Mouse (Mus musculus) layer of hippocampus, adult 18-20 months (tissue): ENCODE results near the gene Aldob. TPM values are rescaled to one million over a fixed set of nuclear protein-coding genes. Genes with fewer than 3 reads are reported as not detected.

Experiments used
- DNase-seq, 2 experiments: peaks; one replicate each; pipeline ENCODE4 v3.0.0; 2022; ENCODE audit warnings: low spot score in 2 of 2
- long read RNA-seq: library from polyadenylated mRNA; stranded (forward); transcript quantifications from one replicate; pipeline ENCODE4 v2.0.0, GENCODE M21; 2021
- total RNA-seq, 2 experiments: library from RNA; stranded (reverse); gene quantifications; 2 replicates each; pipeline ENCODE4 v1.2.3; 2021

Aldob gene
- 1 to 10 TPM; 1.9 to 2.1 TPM for total RNA-seq
- long read RNA-seq, partial matches to known transcripts: 1 of 9 reads
- long read RNA-seq, other reads (novel, unspliced or antisense): 8 of 9 reads

- DNase-seq: no peak
These were observed at the start of gene Aldob for GRCm38 (mm10) chr4:49549383-49549782. Gene Aldob, minus strand, starts transcription at chr4:49549546.

- peak; percentile 64 to 77 for DNase-seq
These were observed 48.1 kb upstream of the Aldob start, which contains the start of gene Tmem246 for GRCm38 (mm10) chr4:49597183-49598100. Gene Tmem246, minus strand, starts transcription at chr4:49597876.

GRCm38 (mm10) chr4:49596846-49597182, 47.5 kb upstream of the Aldob start:
- peak in 1 of 2 experiments; percentile 33 for DNase-seq

GRCm38 (mm10) chr4:49590152-49590551, 40.8 kb upstream of the Aldob start:
- DNase-seq: no peak

- DNase-seq: no peak
These were observed 37.5 kb upstream of the Aldob start for GRCm38 (mm10) chr4:49586811-49587210.

- DNase-seq: peak in 1 of 2 experiments; percentile 62
These were observed 36.3 kb upstream of the Aldob start for GRCm38 (mm10) chr4:49585524-49586101.

- DNase-seq: peak in 1 of 2 experiments; percentile 60
These were observed 34.9 kb upstream of the Aldob start for GRCm38 (mm10) chr4:49583965-49584831.

GRCm38 (mm10) chr4:49581256-49581655, 31.9 kb upstream of the Aldob start:
- DNase-seq: no peak

GRCm38 (mm10) chr4:49572194-49572593, 22.8 kb upstream of the Aldob start:
- no peak for DNase-seq

GRCm38 (mm10) chr4:49567613-49568012, 18.3 kb upstream of the Aldob start:
- DNase-seq: peak; percentile 46 to 93

- peak; percentile 9 to 52 for DNase-seq
These were observed 10.8 kb upstream of the Aldob start for GRCm38 (mm10) chr4:49559915-49560772.

GRCm38 (mm10) chr4:49558181-49558580, 8.8 kb upstream of the Aldob start:
- DNase-seq: no peak

- no peak for DNase-seq
These were observed 8.0 kb upstream of the Aldob start for GRCm38 (mm10) chr4:49557375-49557774.

GRCm38 (mm10) chr4:49553380-49553779, 4.0 kb upstream of the Aldob start:
- DNase-seq: no peak

GRCm38 (mm10) chr4:49547544-49548219, 1.7 kb downstream of the Aldob start:
- no peak for DNase-seq

- DNase-seq: no peak
These were observed 2.3 kb downstream of the Aldob start for GRCm38 (mm10) chr4:49546873-49547543.

- DNase-seq: no peak
These were observed 3.3 kb downstream of the Aldob start for GRCm38 (mm10) chr4:49546026-49546425.

- DNase-seq: no peak
These were observed 8.4 kb downstream of the Aldob start for GRCm38 (mm10) chr4:49540966-49541365.

GRCm38 (mm10) chr4:49539665-49540064, 9.7 kb downstream of the Aldob start:
- no peak for DNase-seq
